Mouse (Mus musculus) heart, embryonic 14.5 days (tissue): ENCODE results near the gene Srm. TPM values are rescaled to one million over a fixed set of nuclear protein-coding genes. Genes with fewer than 3 reads are reported as not detected.

Experiments used
- ATAC-seq: fragments of 200-750 bp; cut with Nextera tagmentation; 2 replicates; pipeline ENCODE4 v1.8.0; 2017; ENCODE audit warnings: low read depth, moderate TSS enrichment; ENCODE audit not compliant: insufficient number of reproducible peaks, insufficient read depth, low FRiP score
- H3K27ac ChIP-seq, 2 experiments: fragments of 200-500 bp in 1 of 2; fragments of 300-500 bp in 1 of 2; sonication (generic) in 1 of 2; replicated peaks in 1 of 2; 2 replicates each; pipeline ENCODE4 v1.5.1; 2012 to 2014; ENCODE audit warnings: low read depth in 2 of 2, low read length in 2 of 2, control low read depth in 1 of 2, mild to moderate bottlenecking in 1 of 2, mixed read lengths in 1 of 2; ENCODE audit not compliant: control insufficient read depth in 1 of 2, insufficient read depth in 1 of 2
- H3K27me3 ChIP-seq: fragments of 300-500 bp; sonication (generic); 2 replicates; pipeline ENCODE4 v1.6.1; 2014; ENCODE audit warnings: mild to moderate bottlenecking, low read length, control low read depth; ENCODE audit not compliant: control insufficient read depth, insufficient read depth
- H3K36me3 ChIP-seq: fragments of 300-500 bp; sonication (generic); 2 replicates; pipeline ENCODE4 v1.6.1; 2014; ENCODE audit warnings: mild to moderate bottlenecking, control low read depth, low read length, mixed read lengths; ENCODE audit not compliant: control insufficient read depth, insufficient read depth
- H3K4me1 ChIP-seq, 2 experiments: fragments of 200-500 bp in 1 of 2; fragments of 300-500 bp in 1 of 2; sonication (generic) in 1 of 2; 2 replicates each; pipeline ENCODE4 v1.6.1; 2012 to 2014; ENCODE audit warnings: low read length in 2 of 2, control low read depth in 1 of 2, mixed read lengths in 1 of 2; ENCODE audit not compliant: control insufficient read depth in 2 of 2, insufficient read depth in 2 of 2
- H3K4me2 ChIP-seq: fragments of 300-500 bp; sonication (generic); 2 replicates; pipeline ENCODE4 v1.6.1; 2014; ENCODE audit warnings: mild to moderate bottlenecking, low read length
- H3K4me3 ChIP-seq, 2 experiments: fragments of 200-500 bp in 1 of 2; fragments of 300-500 bp in 1 of 2; sonication (generic) in 1 of 2; 2 replicates each; pipeline ENCODE4 v1.5.1; 2012 to 2014; ENCODE audit warnings: low read length in 2 of 2, mild to moderate bottlenecking in 2 of 2, control low read depth in 1 of 2, low read depth in 1 of 2, moderate library complexity in 1 of 2; ENCODE audit not compliant: control insufficient read depth in 1 of 2, insufficient read depth in 1 of 2
- H3K9ac ChIP-seq: fragments of 300-500 bp; sonication (generic); 2 replicates; pipeline ENCODE4 v1.6.1; 2014; ENCODE audit warnings: mild to moderate bottlenecking, low read length
- H3K9me3 ChIP-seq: fragments of 300-500 bp; sonication (generic); 2 replicates; pipeline ENCODE4 v1.6.1; 2016; ENCODE audit warnings: low read length, control low read depth; ENCODE audit not compliant: control insufficient read depth
- WGBS: fragments of 180-500 bp; shearing (Covaris S2); extraction: QIAGEN DNeasy Blood & Tissue Kit; methylation state at CpG from one replicate; pipeline ENCODE4 v1.1.7; 2014; 5-methylcytosine and 5-hydroxymethylcytosine counted together
- polyA plus RNA-seq: library from polyadenylated mRNA; unstranded; fragments of >200 nt; fragmentation: Nextera tagmentation; extraction: Ambion mirVana; gene quantifications from 2 replicates; pipeline ENCODE4 v1.2.1, GENCODE M21; 2014

The Srm gene
- polyA plus RNA-seq, 1 experiment from 2014 or later = 101 TPM

- Histone ChIP-seq H3K4me2 (no peak overlapping the region), H3K9ac (no peak overlapping the region), H3K27ac (no peak overlapping the region), H3K4me1 (no peaks in the 10 kb centered on the region; a peak in 2 of 4 replicates), H3K27me3 (no peaks in the 10 kb centered on the region), H3K4me3 (no peak overlapping the region), H3K36me3 (no peaks in the 10 kb centered on the region), H3K9me3 (no peaks in the 10 kb centered on the region)
- ATAC-seq = no peak
- WGBS = 38% methylated on average over 9 of the region's 9 CpGs
Observed at GRCm38 (mm10) chr4:148638302-148638701, 47.0 kb downstream of the Srm start.

GRCm38 (mm10) chr4:148639455-148639854, 48.2 kb downstream of the Srm start:
- H3K4me2 ChIP-seq = no peak overlapping the region
- no peak for ATAC-seq
- no peaks in the 10 kb centered on the region for H3K9me3 ChIP-seq
- H3K27me3 ChIP-seq = no peaks in the 10 kb centered on the region
- 83% methylated on average over 2 of the region's 2 CpGs for WGBS
- peaks cover 10% of the 10 kb centered on the region in 2 experiments for H3K4me1 ChIP-seq
- no peak overlapping the region for H3K4me3 ChIP-seq
- H3K36me3 ChIP-seq = no peaks in the 10 kb centered on the region
- H3K9ac ChIP-seq = no peak overlapping the region
- no peak overlapping the region for H3K27ac ChIP-seq

GRCm38 (mm10) chr4:148641121-148641520, 49.8 kb downstream of the Srm start:
- Histone ChIP-seq H3K4me2 (no peak overlapping the region), H3K27me3 (no peaks in the 10 kb centered on the region), H3K4me1 (peaks cover 10 to 11% of the 10 kb centered on the region in 2 experiments), H3K9me3 (no peaks in the 10 kb centered on the region), H3K4me3 (no peak overlapping the region), H3K9ac (no peak overlapping the region), H3K36me3 (no peaks in the 10 kb centered on the region), H3K27ac (no peak overlapping the region)
- 84% methylated on average over 5 of the region's 5 CpGs for WGBS
- no peak for ATAC-seq

GRCm38 (mm10) chr4:148643291-148644156, 52.2 kb downstream of the Srm start, which contains the start of gene Gm572:
Gene Gm572 (plus strand): TSS chr4:148643317.
- Histone ChIP-seq H3K9ac (0 out of 2 replicates have a peak within 1 kb of the TSS, but pooled peaks have one; percentile 36), H3K36me3 (no peaks in the 10 kb centered on the region), H3K4me1 (peaks cover 10 to 11% of the 10 kb centered on the region in 2 experiments), H3K27me3 (no peaks in the 10 kb centered on the region), H3K9me3 (no peaks in the 10 kb centered on the region), H3K4me3 (no peak within 1 kb of the TSS), H3K4me2 (peak within 1 kb of the TSS; percentile 54), H3K27ac (no peak within 1 kb of the TSS)
- no peak for ATAC-seq
- WGBS = 51% methylated on average over 15 of the region's 15 CpGs

- Histone ChIP-seq H3K4me3 (no peak overlapping the region), H3K9me3 (no peaks in the 10 kb centered on the region), H3K27ac (no peak overlapping the region), H3K4me2 (peak overlapping the region; percentile 54), H3K9ac (0 out of 2 replicates have a peak overlapping the region, but pooled peaks have one; percentile 36), H3K36me3 (no peaks in the 10 kb centered on the region), H3K27me3 (no peaks in the 10 kb centered on the region), H3K4me1 (peaks cover 10 to 11% of the 10 kb centered on the region in 2 experiments)
- under 1% methylated on average over 9 of the region's 9 CpGs for WGBS
- no peak for ATAC-seq
Observed at GRCm38 (mm10) chr4:148644157-148644511, 52.8 kb downstream of the Srm start.

Other genes with a start within 250 kb of the Srm start
- 14.2 and 15.7 TPM in 2 replicates for gene Ubiad1, start 146.7 kb upstream of the Srm start, polyA plus RNA-seq
- 18.4 and 21.2 TPM in 2 replicates for gene Mtor, start 142.9 kb upstream of the Srm start, polyA plus RNA-seq
- gene Angptl7, start 91.0 kb upstream of the Srm start, polyA plus RNA-seq = 11.5 and 16.6 TPM in 2 replicates
- gene Exosc10, start 33.1 kb upstream of the Srm start, polyA plus RNA-seq = 61.2 and 66.6 TPM in 2 replicates
- gene Masp2, start 11.1 kb downstream of the Srm start, polyA plus RNA-seq = 0.08 TPM in 1 of 2 replicates, not detected in the other
- gene Tardbp, start 35.5 kb downstream of the Srm start, polyA plus RNA-seq = 80.9 and 87.6 TPM in 2 replicates
- 0.19 and 0.28 TPM in 2 replicates for gene Gm572, start 51.8 kb downstream of the Srm start, polyA plus RNA-seq
- 24.6 and 26.6 TPM in 2 replicates for gene Casz1, start 212.9 kb downstream of the Srm start, polyA plus RNA-seq